Mouse (Mus musculus): ENCODE data around the gene B3galnt2.
A peak's percentile ranks its signal among the peaks of the same experiment; 100 is the strongest.
"Not testable (repeated sequence)": the region's sequence is repeated elsewhere in the genome, so short reads cannot be mapped to it uniquely, and the experiment has no call there.

The B3galnt2 gene

DNA sequence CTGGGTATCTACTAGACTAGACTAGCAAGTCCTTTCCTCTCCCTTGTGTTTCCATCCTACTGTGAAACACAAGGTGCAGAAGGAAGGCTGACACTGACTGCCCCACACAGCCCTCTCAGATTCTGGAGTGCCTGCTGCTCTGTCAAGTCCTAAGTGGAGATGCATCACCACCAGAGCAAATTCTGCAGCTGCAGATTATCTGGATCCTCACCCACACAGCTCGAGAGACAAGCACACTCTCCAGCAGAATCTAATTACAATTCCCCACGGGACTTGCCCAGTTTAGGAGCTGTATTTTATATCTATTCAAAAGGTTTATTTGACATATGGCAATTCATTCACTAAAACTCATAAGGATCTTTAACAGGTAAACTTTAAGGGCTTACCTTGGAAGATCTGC, 51.8 kb downstream of the B3galnt2 start:
- DNase-seq (ENCODE audit: low read depth), result no peak

DNA sequence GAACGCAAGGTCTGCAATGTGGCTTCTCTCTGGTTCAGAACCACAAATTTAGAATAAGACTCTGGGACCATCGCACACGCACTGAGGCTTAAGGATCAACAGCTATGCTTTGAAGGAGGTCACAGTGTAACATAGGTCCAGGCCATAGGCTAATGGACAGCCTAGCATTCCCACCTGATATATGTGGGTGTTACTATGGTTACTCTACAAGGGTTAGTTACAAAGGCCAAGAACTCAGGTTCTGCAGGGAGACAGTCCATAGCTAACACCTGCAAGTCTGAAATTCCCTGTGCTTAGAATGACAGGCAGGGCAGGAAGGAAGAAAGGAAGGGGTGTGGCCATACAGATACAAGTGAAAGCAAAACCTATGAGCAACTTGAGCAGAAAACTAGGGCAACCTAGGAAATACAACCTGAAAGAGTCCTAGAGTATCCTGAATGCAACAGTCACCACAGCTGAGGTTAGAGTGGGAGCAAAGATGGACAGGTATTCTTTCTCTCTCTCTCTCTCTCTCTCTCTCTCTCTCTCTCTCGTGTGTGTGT, 57.3 kb downstream of the B3galnt2 start:
- DNase-seq (ENCODE audit: low read depth), result no peak

- DNase-seq (ENCODE audit: low read depth), result no peak
Measured at GRCm38 (mm10) chr13:14014001-14014400, 59.7 kb downstream of the B3galnt2 start.

DNA sequence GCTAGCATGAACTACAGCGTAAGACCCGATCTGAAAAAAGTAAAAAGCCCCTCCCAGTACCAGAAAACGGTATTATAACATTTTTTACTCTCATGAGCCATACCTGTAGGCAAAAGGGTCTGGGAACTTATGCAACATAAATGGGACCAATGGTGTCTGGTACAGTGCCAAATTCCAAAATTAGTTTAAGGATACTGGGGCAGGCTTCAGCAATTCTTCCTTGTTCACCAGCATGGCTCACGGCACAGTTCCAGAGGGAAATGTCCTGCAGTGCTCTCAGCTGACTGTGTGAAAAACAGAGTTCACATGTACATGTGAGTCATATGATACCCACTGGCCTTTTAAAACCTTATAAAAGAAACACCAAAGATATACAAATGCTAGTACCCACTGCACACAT, 60.3 kb downstream of the B3galnt2 start:
- DNase-seq (ENCODE audit: low read depth), result no peak

DNA sequence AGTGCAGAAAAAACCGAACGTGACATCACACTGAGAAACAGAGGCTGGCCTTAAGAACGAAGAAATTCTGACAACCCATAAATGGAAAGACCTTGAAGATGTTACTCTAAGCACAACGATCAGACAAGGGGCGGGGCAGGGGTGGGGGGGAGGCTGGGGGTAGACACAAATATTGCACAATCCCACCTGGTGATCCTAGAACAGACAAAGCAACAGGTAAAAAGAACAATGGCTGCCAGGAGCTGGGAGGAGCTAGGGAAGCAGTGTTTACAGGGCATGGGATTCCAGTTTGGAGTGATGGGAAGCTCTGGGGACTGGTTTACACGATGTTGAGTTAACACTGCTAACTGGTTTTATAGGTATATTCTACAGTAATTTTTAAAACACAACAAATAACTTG, 61.3 kb downstream of the B3galnt2 start:
- no peak for DNase-seq (ENCODE audit: low read depth)

GRCm38 (mm10) chr13:14018283-14018682, 64.0 kb downstream of the B3galnt2 start:
- DNase-seq (ENCODE audit: low read depth), result no peak

GRCm38 (mm10) chr13:14018852-14019251, 64.6 kb downstream of the B3galnt2 start:
- DNase-seq (ENCODE audit: low read depth), result no peak

DNA sequence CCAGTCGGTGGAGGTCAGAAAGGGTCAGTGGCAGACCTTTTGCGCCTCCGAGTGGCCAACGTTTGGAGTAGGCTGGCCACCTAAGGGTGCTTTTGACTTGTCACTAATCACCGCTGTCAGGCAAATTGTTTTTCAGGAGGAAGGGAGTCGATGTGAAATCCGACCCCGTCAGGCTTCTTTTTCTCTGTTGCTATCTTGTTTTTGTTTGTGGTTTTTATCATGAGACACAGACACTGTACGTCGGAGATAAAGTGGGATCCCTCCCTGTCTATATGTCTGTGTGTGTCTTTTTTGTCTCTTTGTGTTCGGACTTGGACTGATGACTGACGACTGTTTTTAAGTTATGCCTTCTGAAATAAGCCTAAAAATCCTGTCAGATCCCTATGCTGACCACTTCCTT, 67.1 kb downstream of the B3galnt2 start:
- not testable (repeated sequence) for DNase-seq (ENCODE audit: low read depth)

DNA sequence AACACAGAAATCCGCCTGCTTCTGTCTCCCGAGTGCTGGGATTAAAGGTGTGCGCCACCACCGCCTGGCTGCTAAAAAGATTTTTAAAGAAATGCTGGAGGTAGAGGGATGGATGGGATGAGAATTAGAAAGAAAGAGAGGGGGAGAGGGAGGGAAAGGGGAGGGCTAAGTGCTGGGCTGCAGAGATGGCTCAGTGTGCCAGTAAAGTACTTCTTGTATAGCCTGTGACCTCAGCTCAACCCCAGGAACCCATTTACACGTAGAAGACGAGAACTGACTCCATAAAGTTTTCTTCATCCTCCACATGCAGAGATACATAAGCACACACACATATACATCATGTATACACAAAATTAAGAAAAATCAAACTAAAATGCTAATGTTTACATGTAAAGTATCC, 71.3 kb downstream of the B3galnt2 start:
- DNase-seq (ENCODE audit: low read depth), result no peak

DNA sequence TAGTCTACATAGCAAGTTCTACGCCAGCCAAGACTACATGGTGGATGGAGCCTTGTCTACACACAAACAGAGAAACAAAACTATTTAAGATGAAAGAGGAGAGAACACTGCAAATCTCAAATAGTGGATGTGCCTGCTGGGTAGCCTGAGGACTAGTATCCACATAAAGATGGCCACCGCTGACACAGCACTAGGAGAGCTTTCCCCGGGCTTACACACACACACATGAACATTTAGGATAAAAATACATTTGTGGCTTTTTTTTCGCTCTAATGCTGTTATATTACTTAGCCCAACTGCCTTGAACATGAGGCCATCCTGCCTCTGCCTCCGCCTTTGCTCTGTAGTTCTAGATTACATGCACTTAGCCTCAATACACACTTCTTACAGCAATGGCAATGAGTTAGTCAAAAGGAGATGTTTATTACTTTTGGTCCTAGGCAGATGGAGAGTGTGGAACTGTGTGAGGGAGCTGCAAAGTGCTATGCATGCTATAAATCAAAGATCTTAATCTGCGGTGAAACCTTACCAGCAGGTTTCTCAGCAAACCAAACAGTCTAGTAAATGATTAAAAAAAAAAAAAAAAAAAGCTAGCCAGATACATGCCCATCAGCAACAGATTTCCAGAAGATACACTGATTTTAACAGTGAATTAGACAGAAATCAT, 72.0 kb downstream of the B3galnt2 start:
- DNase-seq (ENCODE audit: low read depth), result no peak

- DNase-seq (ENCODE audit: low read depth), result peak; percentile 73
Measured at GRCm38 (mm10) chr13:14033309-14034072, 79.2 kb downstream of the B3galnt2 start.

DNA sequence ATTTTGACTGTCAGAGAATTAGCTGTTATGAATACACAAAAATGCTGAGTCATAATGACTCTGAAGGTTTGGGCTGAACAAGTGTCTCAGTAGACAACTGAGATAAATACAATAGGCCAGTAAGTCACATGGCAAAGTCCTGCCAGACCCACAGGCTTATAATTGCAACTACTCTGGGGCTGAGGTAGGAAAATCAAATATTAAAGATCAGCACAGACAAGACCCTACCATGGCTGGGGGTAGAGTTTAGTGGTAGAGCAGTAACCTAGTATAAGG, 79.7 kb downstream of the B3galnt2 start:
- DNase-seq (ENCODE audit: low read depth), result peak; percentile 73

DNA sequence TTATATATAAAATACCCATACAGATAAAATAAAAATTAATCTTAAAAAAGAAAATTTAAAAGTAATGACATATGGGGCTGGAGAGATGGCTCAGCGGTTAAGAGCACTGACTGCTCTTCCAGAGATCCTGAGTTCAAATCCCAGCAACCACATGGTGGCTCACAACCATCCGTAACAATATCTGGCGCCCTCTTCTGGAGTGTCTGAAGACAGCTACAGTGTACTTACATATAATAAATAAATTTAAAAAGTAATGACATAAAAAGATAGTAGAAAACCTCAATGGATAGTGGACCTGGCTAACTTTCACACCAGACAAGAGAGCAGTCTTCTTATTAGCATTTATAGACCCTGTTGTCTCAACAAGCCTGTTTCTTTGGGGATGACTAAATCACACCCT, 81.1 kb downstream of the B3galnt2 start:
- not testable (repeated sequence) for DNase-seq (ENCODE audit: low read depth)

DNA sequence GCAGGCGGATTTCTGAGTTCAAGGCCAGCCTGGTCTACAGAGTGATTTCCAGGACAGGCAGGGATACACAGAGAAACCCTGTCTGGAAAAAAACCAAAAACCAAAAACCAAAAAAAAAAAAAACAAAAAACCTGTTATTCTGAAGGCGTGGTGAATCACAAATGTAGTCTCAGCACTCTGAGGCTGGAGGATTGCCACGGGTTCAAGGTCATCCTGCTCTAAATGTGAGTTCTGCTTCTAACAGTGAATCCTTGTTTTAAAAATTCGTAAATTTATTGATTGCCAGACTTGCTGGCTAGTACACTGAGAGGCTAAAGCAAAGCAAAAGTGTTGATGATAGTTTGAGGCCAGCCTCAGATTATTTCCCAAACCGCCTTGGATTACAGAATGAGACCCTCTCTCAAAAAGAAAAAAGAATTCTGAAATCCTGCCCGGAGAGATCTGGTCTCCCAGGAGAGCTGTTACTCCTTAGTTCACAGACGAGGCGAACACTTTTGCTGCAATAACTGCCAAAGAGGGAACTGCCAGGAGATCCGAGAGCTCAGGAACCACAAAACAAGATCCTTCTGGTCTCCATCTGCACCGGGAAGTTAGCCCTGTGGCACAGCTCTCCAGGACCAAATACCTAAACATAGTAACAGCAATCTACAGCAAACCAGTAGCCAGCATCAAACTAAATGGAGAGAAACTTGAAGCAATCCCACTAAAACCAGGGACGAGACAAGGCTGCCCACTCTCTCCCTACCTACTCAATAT, 81.8 kb downstream of the B3galnt2 start:
- DNase-seq (ENCODE audit: low read depth), result no peak

GRCm38 (mm10) chr13:14038911-14039291, 84.6 kb downstream of the B3galnt2 start:
- DNase-seq (ENCODE audit: low read depth), result no peak

DNA sequence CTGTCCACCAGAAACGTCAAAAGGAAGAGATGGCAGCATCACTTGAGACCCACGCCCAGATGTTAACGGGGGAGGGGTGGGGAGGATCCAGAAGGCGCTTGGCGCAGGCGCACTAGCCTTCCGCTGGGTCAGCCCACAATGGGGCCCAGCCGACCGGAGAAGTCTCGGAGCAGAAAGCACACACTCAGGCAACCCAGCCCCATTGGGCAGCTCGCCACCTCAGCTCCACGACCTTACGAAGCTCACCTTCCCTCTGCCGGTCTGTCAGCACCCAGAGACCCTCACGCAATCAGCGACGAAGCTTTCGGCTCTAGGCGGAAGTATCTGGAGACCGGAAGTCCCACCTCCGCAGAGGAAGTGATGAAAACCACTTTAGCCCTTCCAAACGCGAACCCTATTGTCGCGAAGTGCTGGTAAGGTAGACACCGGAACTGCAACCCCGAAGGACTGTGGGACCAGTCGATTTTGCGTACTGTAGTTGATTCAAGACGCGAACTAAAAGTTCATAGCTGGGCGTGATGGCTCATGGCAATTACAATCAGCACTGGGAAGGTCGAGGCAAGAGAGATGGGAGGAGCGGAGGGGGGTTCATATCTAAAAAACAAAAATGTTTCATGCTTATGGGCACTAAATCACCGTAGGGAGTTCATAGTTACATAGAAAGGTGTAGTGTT, 85.2 kb downstream of the B3galnt2 start, which contains the start of gene Tbce:
Gene Tbce (minus strand): TSS at position 347 of the 674 bp plus-strand sequence.
- DNase-seq (ENCODE audit: low read depth), result peak; percentile 83

DNA sequence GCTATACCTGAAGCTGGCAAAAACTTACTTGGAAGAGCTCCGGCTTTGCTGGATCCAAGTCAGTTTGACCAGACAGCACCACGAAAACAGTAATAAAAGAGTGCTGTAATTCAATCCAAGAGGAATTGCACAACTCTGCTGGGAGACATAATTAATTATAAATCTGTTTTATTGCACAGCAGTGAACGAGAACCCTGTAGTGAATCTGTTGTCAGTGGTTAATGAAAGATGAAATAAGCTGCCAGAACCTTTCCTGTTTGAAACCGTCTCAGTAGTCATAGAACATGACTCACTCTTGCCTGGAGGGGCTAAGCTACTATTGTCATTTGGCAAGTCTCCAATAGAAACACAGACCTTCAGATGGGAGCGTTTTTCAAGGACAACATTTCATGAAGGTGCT, 85.9 kb downstream of the B3galnt2 start:
- DNase-seq (ENCODE audit: low read depth), result no peak

DNA sequence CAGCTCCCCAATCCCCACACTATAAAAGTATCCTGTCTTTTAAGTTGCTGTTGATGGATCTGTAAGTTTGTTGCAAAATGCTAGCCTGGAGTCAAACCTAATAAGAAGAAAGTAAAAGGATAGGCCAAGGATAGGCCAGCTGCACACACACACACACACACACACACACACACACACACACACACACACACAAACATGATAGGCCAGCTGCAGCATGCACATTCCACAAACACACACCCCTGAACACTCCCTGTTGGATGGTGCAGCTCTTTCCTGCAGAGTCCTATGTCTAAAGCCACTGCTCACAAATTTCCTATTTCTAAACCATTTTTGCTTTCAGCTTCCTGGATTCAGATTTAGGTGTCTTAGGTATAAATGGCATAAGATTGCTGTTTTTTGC, 89.6 kb downstream of the B3galnt2 start:
- DNase-seq (ENCODE audit: low read depth), result no peak

DNA sequence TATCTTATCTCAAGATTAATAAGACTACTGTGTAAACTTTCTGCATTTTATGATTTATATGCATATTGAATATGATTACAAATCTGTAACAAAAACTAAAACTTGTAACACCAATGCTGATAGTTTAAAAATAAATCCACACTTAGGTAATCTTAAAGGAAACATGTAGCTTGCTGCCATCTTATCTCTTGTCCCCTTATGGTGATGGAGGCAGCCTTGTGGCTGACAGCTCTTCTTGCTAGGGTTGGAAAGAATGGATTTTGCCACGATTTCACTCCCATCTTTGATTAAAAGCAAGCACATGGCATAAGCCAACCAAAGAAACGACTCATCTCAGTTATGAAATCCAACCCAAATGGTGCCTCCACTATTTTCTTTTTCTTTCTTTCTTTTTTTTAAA, 90.3 kb downstream of the B3galnt2 start:
- no peak for DNase-seq (ENCODE audit: low read depth)
